Mouse (Mus musculus) CH12.LX (cell line): ENCODE results near the gene Cenpj. TPM values are rescaled to one million over a fixed set of nuclear protein-coding genes. Genes with fewer than 3 reads are reported as not detected.
A peak's percentile ranks its signal among the peaks of the same experiment; 100 is the strongest.

Experiments used
- DNase-seq: peaks from one replicate; pipeline ENCODE4 v3.0.0-alpha.2; 2013; ENCODE audit errors: extremely low read depth
- H3K27ac ChIP-seq: 2 replicates; pipeline ENCODE4 v1.5.1; 2012; ENCODE audit warnings: low read depth, mild to moderate bottlenecking, control low read depth, moderate library complexity; ENCODE audit not compliant: insufficient read depth
- H3K27me3 ChIP-seq: replicated peaks from 2 replicates; pipeline ENCODE3; 2012; ENCODE audit warnings: inconsistent platforms
- H3K36me3 ChIP-seq, 2 experiments: replicated peaks in 1 of 2; 2 replicates each; pipeline versions ENCODE3 to v1.6.1; 2012; ENCODE audit warnings: inconsistent platforms in 1 of 2, low read length in 1 of 2, mild to moderate bottlenecking in 1 of 2, mixed read lengths in 1 of 2, moderate library complexity in 1 of 2; ENCODE audit not compliant: control insufficient read depth in 1 of 2, insufficient read depth in 1 of 2
- H3K4me1 ChIP-seq, 2 experiments: 2 replicates each; pipeline ENCODE4 v1.6.1; 2012; ENCODE audit warnings: inconsistent platforms in 1 of 2, moderate library complexity in 1 of 2; ENCODE audit not compliant: insufficient read depth in 2 of 2, control insufficient read depth in 1 of 2
- H3K4me2 ChIP-seq: 2 replicates; pipeline ENCODE4 v1.6.1; 2012; ENCODE audit warnings: low read depth, mild to moderate bottlenecking, control low read depth; ENCODE audit not compliant: poor library complexity, insufficient read depth, severe bottlenecking
- H3K4me3 ChIP-seq, 3 experiments: fragments of 150-350 bp in 1 of 3; sonication (generic) in 1 of 3; replicated peaks in 1 of 3; 2 replicates each; pipeline versions ENCODE3 to v1.5.1; 2011 to 2012; ENCODE audit warnings: low read depth in 2 of 3, low read length in 2 of 3, mild to moderate bottlenecking in 2 of 3, moderate library complexity in 2 of 3, control low read depth in 1 of 3, improper control_type of control experiment in 1 of 3, inconsistent platforms in 1 of 3, mixed read lengths in 1 of 3; ENCODE audit not compliant: poor library complexity in 1 of 3
- H3K79me2 ChIP-seq: replicated peaks from 2 replicates; pipeline ENCODE4 v1.6.1; 2012; ENCODE audit warnings: mild to moderate bottlenecking, moderate library complexity; ENCODE audit not compliant: control insufficient read depth, poor library complexity, insufficient read depth, severe bottlenecking; ENCODE audit errors: extremely low read depth
- H3K9ac ChIP-seq: 2 replicates; pipeline ENCODE4 v1.6.1; 2012; ENCODE audit warnings: low read depth, mild to moderate bottlenecking, control low read depth, moderate library complexity; ENCODE audit not compliant: insufficient read depth
- H3K9me3 ChIP-seq: replicated peaks from 2 replicates; pipeline ENCODE3; 2012; ENCODE audit warnings: low read length, inconsistent platforms, mixed read lengths
- BHLHE40 ChIP-seq: IDR thresholded peaks from 2 replicates; pipeline ENCODE4 v1.6.1; 2011; ENCODE audit warnings: mild to moderate bottlenecking, low read depth, low read length, improper control_type of control experiment
- CHD1 ChIP-seq: IDR thresholded peaks from 2 replicates; pipeline ENCODE4 v1.6.1; 2012; ENCODE audit warnings: low read depth, low read length, improper control_type of control experiment, inconsistent platforms
- CHD2 ChIP-seq: IDR thresholded peaks from 2 replicates; pipeline ENCODE4 v1.6.1; 2011; ENCODE audit warnings: low read length, improper control_type of control experiment
- CTCF ChIP-seq, 2 experiments: IDR thresholded peaks in 1 of 2; conservative IDR thresholded peaks in 1 of 2; 2 replicates each; pipeline ENCODE4 v1.5.1; 2011 to 2012; ENCODE audit warnings: low read depth in 2 of 2, low read length in 2 of 2, improper control_type of control experiment in 1 of 2, inconsistent platforms in 1 of 2, mild to moderate bottlenecking in 1 of 2, moderate library complexity in 1 of 2
- E2F4 ChIP-seq: IDR thresholded peaks from 2 replicates; pipeline ENCODE4 v1.6.1; 2011; ENCODE audit warnings: low read depth, low read length, improper control_type of control experiment; ENCODE audit not compliant: insufficient replicate concordance
- ELF1 ChIP-seq: IDR thresholded peaks from 2 replicates; pipeline ENCODE4 v1.6.1; 2014; ENCODE audit warnings: low read depth, mild to moderate bottlenecking, inconsistent platforms, low read length, improper control_type of control experiment
- EP300 ChIP-seq: IDR thresholded peaks from 2 replicates; pipeline ENCODE4 v1.6.1; 2011; ENCODE audit warnings: low read length, improper control_type of control experiment
- ETS1 ChIP-seq: conservative IDR thresholded peaks from 2 replicates; pipeline ENCODE4 v1.6.1; 2012; ENCODE audit warnings: low read depth, mild to moderate bottlenecking, inconsistent platforms, low read length, improper control_type of control experiment, moderate library complexity
- GABPA ChIP-seq: IDR thresholded peaks from 2 replicates; pipeline ENCODE4 v1.6.1; 2012; ENCODE audit warnings: low read depth, low read length, improper control_type of control experiment, inconsistent platforms; ENCODE audit not compliant: insufficient replicate concordance
- HCFC1 ChIP-seq: IDR thresholded peaks from 2 replicates; pipeline ENCODE4 v1.6.1; 2012; ENCODE audit warnings: low read depth, mild to moderate bottlenecking, inconsistent platforms, low read length, improper control_type of control experiment
- IRF4 ChIP-seq: IDR thresholded peaks from 2 replicates; pipeline ENCODE4 v1.6.1; 2014; ENCODE audit warnings: low read depth, mild to moderate bottlenecking, inconsistent platforms, low read length, improper control_type of control experiment
- JUN ChIP-seq: IDR thresholded peaks from 2 replicates; pipeline ENCODE4 v1.6.1; 2011; ENCODE audit warnings: low read depth, mild to moderate bottlenecking, low read length, improper control_type of control experiment, moderate library complexity; ENCODE audit not compliant: insufficient read depth
- JUND ChIP-seq: conservative IDR thresholded peaks from 2 replicates; pipeline ENCODE4 v1.6.1; 2011; ENCODE audit warnings: low read depth, low read length, improper control_type of control experiment
- KAT2A ChIP-seq: IDR thresholded peaks from 2 replicates; pipeline ENCODE4 v1.6.1; 2012; ENCODE audit warnings: low read length, improper control_type of control experiment, inconsistent platforms; ENCODE audit not compliant: insufficient replicate concordance
- MAFK ChIP-seq: IDR thresholded peaks from 2 replicates; pipeline ENCODE4 v1.6.1; 2011; ENCODE audit warnings: low read length, improper control_type of control experiment; ENCODE audit not compliant: insufficient replicate concordance
- MAX ChIP-seq: IDR thresholded peaks from 2 replicates; pipeline ENCODE4 v1.6.1; 2011; ENCODE audit warnings: low read length, improper control_type of control experiment
- MAZ ChIP-seq: IDR thresholded peaks from 2 replicates; pipeline ENCODE4 v1.6.1; 2012; ENCODE audit warnings: low read depth, mild to moderate bottlenecking, inconsistent platforms, low read length, improper control_type of control experiment, moderate library complexity
- MEF2A ChIP-seq: IDR thresholded peaks from 2 replicates; pipeline ENCODE4 v1.6.1; 2014; ENCODE audit warnings: low read depth, mild to moderate bottlenecking, inconsistent platforms, low read length, improper control_type of control experiment, borderline replicate concordance
- MXI1 ChIP-seq: IDR thresholded peaks from 2 replicates; pipeline ENCODE4 v1.6.1; 2011; ENCODE audit warnings: mild to moderate bottlenecking, low read depth, low read length, improper control_type of control experiment
- MYC ChIP-seq: IDR thresholded peaks from 2 replicates; pipeline ENCODE4 v1.6.1; 2011; ENCODE audit warnings: low read depth, mild to moderate bottlenecking, improper control_type of control experiment, low read length
- NELFE ChIP-seq: IDR thresholded peaks from 2 replicates; pipeline ENCODE4 v1.6.1; 2011; ENCODE audit warnings: low read depth, low read length, improper control_type of control experiment
- NRF1 ChIP-seq: IDR thresholded peaks from 2 replicates; pipeline ENCODE4 v1.6.1; 2014; ENCODE audit warnings: low read depth, mild to moderate bottlenecking, inconsistent platforms, low read length, improper control_type of control experiment, moderate library complexity
- PAX5 ChIP-seq: IDR thresholded peaks from 2 replicates; pipeline ENCODE4 v1.6.1; 2012; ENCODE audit warnings: low read length, inconsistent platforms, mixed read lengths
- POLR2A ChIP-seq: IDR thresholded peaks from 2 replicates; pipeline ENCODE4 v1.6.1; 2011; ENCODE audit warnings: low read depth, mild to moderate bottlenecking, improper control_type of control experiment, low read length
- POLR2AphosphoS2 ChIP-seq: IDR thresholded peaks from 2 replicates; pipeline ENCODE4 v1.6.1; 2011; ENCODE audit warnings: low read depth, low read length, improper control_type of control experiment
- RAD21 ChIP-seq: IDR thresholded peaks from 2 replicates; pipeline ENCODE4 v1.6.1; 2011; ENCODE audit warnings: low read depth, mild to moderate bottlenecking, low read length, improper control_type of control experiment, moderate library complexity
- RCOR1 ChIP-seq: conservative IDR thresholded peaks from 2 replicates; pipeline ENCODE4 v1.6.1; 2012; ENCODE audit warnings: low read depth, mild to moderate bottlenecking, inconsistent platforms, low read length, improper control_type of control experiment
- SIN3A ChIP-seq: IDR thresholded peaks from 2 replicates; pipeline ENCODE4 v1.6.1; 2012; ENCODE audit warnings: low read length, improper control_type of control experiment, inconsistent platforms
- SMC3 ChIP-seq: IDR thresholded peaks from 2 replicates; pipeline ENCODE4 v1.6.1; 2011; ENCODE audit warnings: low read depth, low read length, improper control_type of control experiment
- TBP ChIP-seq: conservative IDR thresholded peaks from 2 replicates; pipeline ENCODE4 v1.6.1; 2011; ENCODE audit warnings: low read depth, low read length, improper control_type of control experiment
- TCF12 ChIP-seq: IDR thresholded peaks from 2 replicates; pipeline ENCODE4 v1.6.1; 2014; ENCODE audit warnings: low read depth, mild to moderate bottlenecking, inconsistent platforms, low read length, improper control_type of control experiment
- UBTF ChIP-seq: IDR thresholded peaks from 2 replicates; pipeline ENCODE4 v1.6.1; 2012; ENCODE audit warnings: low read depth, mild to moderate bottlenecking, inconsistent platforms, low read length, improper control_type of control experiment, moderate library complexity
- USF1 ChIP-seq: IDR thresholded peaks from 2 replicates; pipeline ENCODE4 v1.6.1; 2014; ENCODE audit warnings: low read depth, mild to moderate bottlenecking, inconsistent platforms, low read length, improper control_type of control experiment
- USF2 ChIP-seq: conservative IDR thresholded peaks from 2 replicates; pipeline ENCODE4 v1.6.1; 2011; ENCODE audit warnings: low read depth, low read length, improper control_type of control experiment
- ZC3H11A ChIP-seq: IDR thresholded peaks from 2 replicates; pipeline ENCODE4 v1.6.1; 2012; ENCODE audit warnings: low read depth, mild to moderate bottlenecking, inconsistent platforms, low read length, improper control_type of control experiment
- ZKSCAN1 ChIP-seq: IDR thresholded peaks from 2 replicates; pipeline ENCODE4 v1.6.1; 2012; ENCODE audit warnings: low read depth, inconsistent platforms, low read length, improper control_type of control experiment, borderline replicate concordance
- ZMIZ1 ChIP-seq: IDR thresholded peaks from 2 replicates; pipeline ENCODE4 v1.6.1; 2012; ENCODE audit warnings: low read depth, mild to moderate bottlenecking, inconsistent platforms, low read length, improper control_type of control experiment
- ZNF384 ChIP-seq: IDR thresholded peaks from 2 replicates; pipeline ENCODE4 v1.6.1; 2012; ENCODE audit warnings: low read depth, low read length, improper control_type of control experiment, inconsistent platforms
- dilution Hi-C: fragments of 300-500 bp; cut with MboI; formaldehyde crosslinking; loops from 2 replicates; pipeline ENCODE4 v1.14.3; 2020; ENCODE audit warnings: low sequenced_read_pairs; ENCODE audit not compliant: extremely low pct_unique_long_range_greater_than_20kb, extremely low pct_ligation_motif_present
- in situ Hi-C: fragments of 300-500 bp; cut with MboI; formaldehyde crosslinking; loops from 3 replicates; pipeline ENCODE4 v1.14.3; 2019; ENCODE audit warnings: low sequenced_read_pairs, low pct_ligation_motif_present, low pct_unique_long_range_greater_than_20kb, mixed read lengths
- polyA plus RNA-seq: library from polyadenylated mRNA; unstranded; fragments of >175 nt; gene quantifications from 2 replicates; pipeline ENCODE4 v1.2.1, GENCODE M21; 2012; ENCODE audit warnings: low read depth; ENCODE audit not compliant: insufficient read length
- total RNA-seq, 2 experiments: library from RNA; depleted of rRNA; stranded (reverse); fragments of 300-350 nt in 1 of 2; fragments of >200 nt in 1 of 2; gene quantifications; 2 replicates each; pipeline ENCODE4 v1.2.3; 2012 to 2014

The Cenpj gene
- total and polyA plus RNA-seq, 3 experiments, result 3.1 to 12.3 (median 7.8) TPM

DNA sequence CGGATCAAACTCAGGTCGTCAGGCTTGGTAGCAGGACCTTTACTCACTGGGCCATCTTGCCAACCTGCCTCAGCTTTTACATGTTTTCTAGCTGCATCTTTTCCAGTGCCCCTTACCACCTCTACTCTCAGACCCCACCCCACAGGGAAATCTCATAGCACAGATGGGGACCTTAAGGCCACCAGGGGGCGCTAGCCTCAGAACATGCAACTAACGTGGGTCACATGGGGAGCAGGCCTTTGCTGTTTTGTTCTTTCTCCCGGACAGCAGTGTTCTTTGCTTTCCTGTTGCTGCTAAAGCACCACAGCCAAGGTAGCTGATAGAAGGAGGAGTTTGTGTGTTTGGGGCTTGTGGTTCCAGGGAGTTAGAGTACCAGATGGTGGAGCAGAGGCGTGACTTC is 23.5 kb upstream of the Cenpj start:
- H3K4me2 ChIP-seq, result no peak overlapping the region
- no peak for TF ChIP-seq NELFE
- TF ChIP-seq POLR2A, result no peak
- TF ChIP-seq MEF2A, result no peak
- no peak for TF ChIP-seq ZNF384
- TF ChIP-seq TCF12, result no peak
- no peak for TF ChIP-seq TBP
- TF ChIP-seq USF2, result peak; percentile 35
- TF ChIP-seq RCOR1, result no peak
- peak; percentile 25 for TF ChIP-seq RAD21
- 0 out of 2 replicates have a peak, but pooled peaks have one; percentile 24 for TF ChIP-seq MAZ
- TF ChIP-seq CTCF (conservative IDR thresholded peaks at IDR 0.05 in 1 of 2, IDR thresholded peaks at IDR 0.05 in 1 of 2; ENCODE audit: low read depth in 2 of 2, low read length in 2 of 2), result peak; percentile 75 to 79
- TF ChIP-seq SIN3A, result no peak
- TF ChIP-seq KAT2A, result no peak
- 0 out of 2 replicates have a peak, but pooled peaks have one; percentile 40 for TF ChIP-seq MYC
- no peak for TF ChIP-seq MAFK
- peak; percentile 51 for TF ChIP-seq USF1
- TF ChIP-seq MXI1, result no peak
- TF ChIP-seq BHLHE40, result no peak
- no peak for TF ChIP-seq CHD1
- peak; percentile 67 for TF ChIP-seq SMC3
- TF ChIP-seq ZC3H11A, result no peak
- no peak for TF ChIP-seq ZMIZ1
- no peak for TF ChIP-seq PAX5
- no peak for TF ChIP-seq ELF1
- no peak for TF ChIP-seq EP300
- TF ChIP-seq ETS1, result no peak
- no peak for TF ChIP-seq JUND
- TF ChIP-seq E2F4, result no peak
- peak; percentile 58; the same call in 1 of the 2 replicates for TF ChIP-seq MAX
- no peak for TF ChIP-seq CHD2
- TF ChIP-seq ZKSCAN1, result no peak
- no peak for TF ChIP-seq UBTF
- no peak for TF ChIP-seq NRF1
- TF ChIP-seq POLR2AphosphoS2, result no peak
- TF ChIP-seq GABPA, result no peak
- TF ChIP-seq IRF4, result no peak
- TF ChIP-seq HCFC1, result no peak
- TF ChIP-seq JUN, result no peak
- H3K36me3 ChIP-seq, result peaks cover 64 to 90% of the 10 kb centered on the region in 2 experiments
- no peak overlapping the region for H3K27ac ChIP-seq
- no peaks in the 10 kb centered on the region for H3K9me3 ChIP-seq
- DNase-seq, result peak; percentile 65
- no peaks in the 10 kb centered on the region for H3K27me3 ChIP-seq
- no peak overlapping the region for H3K9ac ChIP-seq
- H3K79me2 ChIP-seq, result no peaks in the 10 kb centered on the region
- dilution Hi-C loops (no loop called here), in situ Hi-C loops (no loop called here)
- no peaks in the 10 kb centered on the region; a peak in 1 of 4 replicates for H3K4me1 ChIP-seq
- no peak overlapping the region for H3K4me3 ChIP-seq
